Mouse (Mus musculus) colon, adult 2 months (tissue): ENCODE measurements around the gene Psma4. TPM values are rescaled to one million over a fixed set of nuclear protein-coding genes. Genes with fewer than 3 reads are reported as not detected.

Experiments used
- polyA plus RNA-seq: library from polyadenylated mRNA; depleted of rRNA; stranded (reverse); fragments of >200 nt; gene quantifications from 2 replicates; pipeline ENCODE4 v1.2.3, GENCODE M21; 2012; rRNA removed

Gene Psma4
- polyA plus RNA-seq: 22.8 and 25.9 TPM in 2 replicates

DNA sequence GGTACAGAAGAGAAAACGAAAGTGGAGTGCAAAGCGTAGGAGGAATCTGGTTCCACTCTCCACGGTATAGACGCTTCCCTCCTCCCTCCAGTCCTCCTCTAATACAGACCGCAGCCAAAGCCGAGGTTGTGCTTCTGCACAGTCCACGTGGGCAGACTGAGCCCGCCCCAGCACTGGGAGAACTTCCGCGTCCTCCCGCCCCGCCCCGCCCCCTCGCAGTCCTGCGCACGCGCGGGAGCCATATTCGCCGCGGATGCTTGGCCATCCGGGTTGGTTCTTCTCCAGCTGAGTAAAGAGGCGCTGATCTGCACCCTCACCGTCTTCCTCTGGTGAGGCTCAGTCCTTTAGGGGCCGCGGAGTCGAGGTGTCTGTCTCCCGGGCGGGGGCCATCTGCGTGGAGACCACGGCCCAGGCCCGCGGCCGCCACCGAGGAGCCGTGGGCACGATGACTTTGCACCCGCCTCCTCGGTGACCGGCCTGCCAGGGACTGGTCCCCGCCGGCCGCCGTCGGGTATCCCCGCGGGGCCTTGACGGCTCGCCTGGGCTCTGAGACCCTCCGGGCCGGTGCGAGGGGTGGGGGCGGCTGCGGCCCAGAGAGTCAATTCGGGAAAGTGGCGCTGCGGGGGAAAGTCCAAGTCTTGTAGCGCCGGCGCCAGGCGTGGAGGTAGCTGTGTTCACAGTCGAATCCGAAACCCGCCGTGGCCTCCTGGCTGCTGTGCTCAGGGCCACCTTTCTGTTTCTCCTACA lies at the start of gene Psma4, which contains the start of gene AY074887:
TSS of gene Psma4 (plus strand) at position 216 of the 747 bp plus-strand sequence.
TSS of gene AY074887 (minus strand) at position 424 of the 747 bp plus-strand sequence.

DNA sequence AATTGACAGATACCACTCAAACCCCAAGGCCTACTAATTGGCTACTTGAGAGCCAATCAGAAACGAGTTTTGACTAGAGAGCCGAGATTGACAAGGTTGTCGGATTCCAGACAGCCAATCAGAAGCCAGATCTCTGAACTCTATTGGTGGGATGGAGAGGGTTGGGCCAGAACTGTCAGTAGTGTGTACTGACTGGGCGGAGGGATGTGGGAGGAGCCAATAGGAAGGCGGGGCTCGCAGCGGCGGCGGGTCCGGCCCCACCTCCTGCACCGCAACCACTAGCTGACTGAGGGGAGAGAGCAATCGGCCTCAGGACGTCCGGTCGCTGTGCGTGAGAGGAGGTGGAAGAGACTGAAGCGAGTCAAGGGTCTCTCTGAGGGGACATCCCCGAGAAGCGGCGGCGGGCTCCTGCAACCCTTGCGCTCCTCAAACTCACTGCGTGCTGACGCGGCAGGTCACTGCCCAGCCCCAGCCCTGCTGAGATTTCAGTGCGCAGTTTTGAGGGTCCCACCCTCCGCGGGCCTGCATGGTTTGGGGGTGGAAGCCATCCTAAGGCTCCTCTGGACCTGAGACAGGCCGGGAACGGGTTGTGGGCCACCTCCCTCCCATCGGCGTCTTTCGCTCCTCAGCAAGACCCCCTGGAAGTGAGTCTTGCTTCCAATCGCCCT lies 33.4 kb upstream of the Psma4 start, which contains the start of gene Hykk:
TSS of gene Hykk (plus strand) at position 274 of the 668 bp plus-strand sequence.

DNA sequence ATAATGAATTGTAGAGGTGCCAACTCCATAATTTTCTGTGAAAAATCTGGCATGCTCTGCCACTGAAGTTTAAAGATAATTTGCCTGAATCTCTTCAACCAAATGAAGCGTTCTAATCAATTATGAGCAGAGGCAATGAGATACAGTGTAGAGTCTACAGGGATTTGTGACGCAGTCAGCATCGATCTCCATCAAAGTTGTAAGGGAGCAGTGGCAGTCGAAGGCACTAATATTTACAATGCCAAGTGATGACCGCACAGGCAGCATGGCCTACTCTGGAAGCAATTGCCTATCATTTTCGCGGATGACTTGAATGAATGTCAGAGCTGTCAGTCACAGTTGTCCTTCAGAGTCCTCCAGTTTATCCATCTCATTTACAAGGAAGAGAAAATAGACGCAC lies 30.1 kb downstream of the Psma4 start, which contains the start of gene Chrna5:
TSS of gene Chrna5 (plus strand) at position 207 of the 400 bp plus-strand sequence.

Other genes starting within 250 kb of the Psma4 start
- gene Wdr61, start 216.3 kb upstream of the Psma4 start, polyA plus RNA-seq: 17.2 and 18.9 TPM in 2 replicates
- 2.3 and 12.1 TPM in 2 replicates for gene Crabp1, start 186.0 kb upstream of the Psma4 start, polyA plus RNA-seq
- 2.8 and 3.4 TPM in 2 replicates for gene Ireb2, start 87.0 kb upstream of the Psma4 start, polyA plus RNA-seq
- gene Hykk, start 33.5 kb upstream of the Psma4 start, polyA plus RNA-seq: 0.86 and 1.4 TPM in 2 replicates
- not detected in 2 replicates for gene AY074887, start 208 bp downstream of the Psma4 start, polyA plus RNA-seq
- 0.19 TPM in 1 of 2 replicates, not detected in the other for gene Chrna5, start 30.1 kb downstream of the Psma4 start, polyA plus RNA-seq
- gene Chrna3, start 75.8 kb downstream of the Psma4 start, polyA plus RNA-seq: 3.4 and 4.3 TPM in 2 replicates
- 5.7 and 9.4 TPM in 2 replicates for gene Chrnb4, start 98.0 kb downstream of the Psma4 start, polyA plus RNA-seq
- 15.8 and 17.3 TPM in 2 replicates for gene Ube2q2, start 198.1 kb downstream of the Psma4 start, polyA plus RNA-seq